Mouse (Mus musculus): ENCODE data around the gene Get4. TPM values are rescaled to one million over a fixed set of nuclear protein-coding genes. Genes with fewer than 3 reads are reported as not detected.

Get4 gene
- polyA plus RNA-seq, 1 experiment from 2014 or later: 109 TPM

- ATAC-seq (ENCODE audit: low read depth): no peak
- Histone ChIP-seq H3K4me2 (ENCODE audit: low read depth, low read length) (no peak overlapping the region), H3K9ac (replicated peaks; ENCODE audit: low read depth, low read length) (no peak overlapping the region), H3K9me3 (ENCODE audit: control insufficient read depth, low read length) (no peaks in the 10 kb centered on the region), H3K4me1 (ENCODE audit: control insufficient read depth, insufficient read depth, low read length) (no peaks in the 10 kb centered on the region), H3K4me3 (ENCODE audit: low read depth, low read length) (no peak overlapping the region), H3K27me3 (ENCODE audit: control insufficient read depth, insufficient read depth, low read length) (no peaks in the 10 kb centered on the region), H3K36me3 (ENCODE audit: control insufficient read depth, insufficient read depth, low read length) (peaks cover 8% of the 10 kb centered on the region; the same call in 1 of the 2 replicates), H3K27ac (ENCODE audit: low read depth, low read length) (no peak overlapping the region)
Observed at GRCm38 (mm10) chr5:139214298-139214697, 37.8 kb upstream of the Get4 start.

GRCm38 (mm10) chr5:139215184-139215583, 36.9 kb upstream of the Get4 start:
- no peak overlapping the region for H3K27ac ChIP-seq (ENCODE audit: low read depth, low read length)

GRCm38 (mm10) chr5:139216121-139216520, 36.0 kb upstream of the Get4 start:
- no peak for ATAC-seq (ENCODE audit: low read depth)
- Histone ChIP-seq H3K9ac (replicated peaks; ENCODE audit: low read depth, low read length) (no peak overlapping the region), H3K27me3 (ENCODE audit: control insufficient read depth, insufficient read depth, low read length) (no peaks in the 10 kb centered on the region), H3K9me3 (ENCODE audit: control insufficient read depth, low read length) (no peaks in the 10 kb centered on the region), H3K4me3 (ENCODE audit: low read depth, low read length) (no peak overlapping the region), H3K36me3 (ENCODE audit: control insufficient read depth, insufficient read depth, low read length) (peaks cover 8% of the 10 kb centered on the region; the same call in 1 of the 2 replicates), H3K4me1 (ENCODE audit: control insufficient read depth, insufficient read depth, low read length) (no peaks in the 10 kb centered on the region), H3K27ac (ENCODE audit: low read depth, low read length) (no peak overlapping the region), H3K4me2 (ENCODE audit: low read depth, low read length) (no peak overlapping the region)
- WGBS: 97% methylated on average over 2 of the region's 2 CpGs

More at GRCm38 (mm10) chr5:139215184-139215583, 36.9 kb upstream of the Get4 start:
- Histone ChIP-seq H3K36me3 (ENCODE audit: control insufficient read depth, insufficient read depth, low read length) (peaks cover 8% of the 10 kb centered on the region; the same call in 1 of the 2 replicates), H3K4me3 (ENCODE audit: low read depth, low read length) (no peak overlapping the region), H3K9me3 (ENCODE audit: control insufficient read depth, low read length) (no peaks in the 10 kb centered on the region), H3K4me1 (ENCODE audit: control insufficient read depth, insufficient read depth, low read length) (no peaks in the 10 kb centered on the region), H3K4me2 (ENCODE audit: low read depth, low read length) (no peak overlapping the region), H3K27me3 (ENCODE audit: control insufficient read depth, insufficient read depth, low read length) (no peaks in the 10 kb centered on the region), H3K9ac (replicated peaks; ENCODE audit: low read depth, low read length) (no peak overlapping the region)
- ATAC-seq (ENCODE audit: low read depth): no peak
- WGBS: 96% methylated on average over 5 of the region's 5 CpGs

- Histone ChIP-seq H3K4me1 (ENCODE audit: control insufficient read depth, insufficient read depth, low read length) (no peaks in the 10 kb centered on the region), H3K9me3 (ENCODE audit: control insufficient read depth, low read length) (no peaks in the 10 kb centered on the region), H3K27me3 (ENCODE audit: control insufficient read depth, insufficient read depth, low read length) (no peaks in the 10 kb centered on the region), H3K9ac (replicated peaks; ENCODE audit: low read depth, low read length) (no peak overlapping the region), H3K27ac (ENCODE audit: low read depth, low read length) (no peak overlapping the region), H3K36me3 (ENCODE audit: control insufficient read depth, insufficient read depth, low read length) (peaks cover 8% of the 10 kb centered on the region; the same call in 1 of the 2 replicates), H3K4me2 (ENCODE audit: low read depth, low read length) (no peak overlapping the region), H3K4me3 (ENCODE audit: low read depth, low read length) (no peak overlapping the region)
- ATAC-seq (ENCODE audit: low read depth): no peak
- WGBS: 87% methylated on average over 3 of the region's 3 CpGs
Observed at GRCm38 (mm10) chr5:139216774-139217173, 35.4 kb upstream of the Get4 start.

DNA sequence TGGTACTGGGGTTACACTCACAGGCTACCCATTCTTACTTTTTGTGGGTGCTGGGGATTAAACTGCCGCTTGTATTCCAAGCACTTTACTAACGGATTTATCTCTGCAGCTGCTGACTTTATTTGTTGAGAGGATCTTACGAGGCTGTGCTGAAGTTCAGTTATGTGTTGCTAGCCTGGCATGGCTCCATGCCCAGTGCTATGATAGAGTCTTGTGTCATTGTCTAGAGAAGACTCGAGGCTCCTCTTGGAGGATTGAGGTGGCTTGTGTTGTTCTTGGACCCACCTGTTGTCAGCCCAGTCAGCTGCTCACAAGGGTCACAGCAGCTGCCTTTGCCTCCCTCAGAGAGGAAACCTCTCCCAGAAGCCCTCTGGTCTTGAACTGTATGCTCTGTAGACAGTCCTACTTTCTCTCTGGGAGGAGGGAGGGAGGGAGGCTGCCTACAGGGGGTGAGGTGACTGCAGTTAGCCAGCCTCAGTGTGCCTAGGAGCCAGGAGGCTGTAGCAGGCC, 32.1 kb upstream of the Get4 start:
- WGBS: 82% methylated on average over 4 of the region's 4 CpGs
- ATAC-seq (ENCODE audit: low read depth): no peak

GRCm38 (mm10) chr5:139220610-139221009, 31.5 kb upstream of the Get4 start:
- Histone ChIP-seq H3K9me3 (ENCODE audit: control insufficient read depth, low read length) (no peaks in the 10 kb centered on the region), H3K27ac (ENCODE audit: low read depth, low read length) (no peak overlapping the region), H3K36me3 (ENCODE audit: control insufficient read depth, insufficient read depth, low read length) (peaks cover 28% of the 10 kb centered on the region), H3K4me3 (ENCODE audit: low read depth, low read length) (no peak overlapping the region), H3K27me3 (ENCODE audit: control insufficient read depth, insufficient read depth, low read length) (no peaks in the 10 kb centered on the region), H3K4me2 (ENCODE audit: low read depth, low read length) (no peak overlapping the region), H3K4me1 (ENCODE audit: control insufficient read depth, insufficient read depth, low read length) (no peaks in the 10 kb centered on the region), H3K9ac (replicated peaks; ENCODE audit: low read depth, low read length) (no peak overlapping the region)
- ATAC-seq (ENCODE audit: low read depth): no peak
- WGBS: 96% methylated on average over 4 of the region's 4 CpGs

More for the DNA sequence above, 32.1 kb upstream of the Get4 start:
- H3K27me3 ChIP-seq (ENCODE audit: control insufficient read depth, insufficient read depth, low read length): no peaks in the 10 kb centered on the region
- peaks cover 23% of the 10 kb centered on the region for H3K36me3 ChIP-seq (ENCODE audit: control insufficient read depth, insufficient read depth, low read length)
- no peaks in the 10 kb centered on the region for H3K4me1 ChIP-seq (ENCODE audit: control insufficient read depth, insufficient read depth, low read length)
- H3K4me3 ChIP-seq (ENCODE audit: low read depth, low read length): no peak overlapping the region
- H3K9me3 ChIP-seq (ENCODE audit: control insufficient read depth, low read length): no peaks in the 10 kb centered on the region
- H3K9ac ChIP-seq (replicated peaks; ENCODE audit: low read depth, low read length): no peak overlapping the region
- H3K4me2 ChIP-seq (ENCODE audit: low read depth, low read length): no peak overlapping the region
- H3K27ac ChIP-seq (ENCODE audit: low read depth, low read length): no peak overlapping the region

DNA sequence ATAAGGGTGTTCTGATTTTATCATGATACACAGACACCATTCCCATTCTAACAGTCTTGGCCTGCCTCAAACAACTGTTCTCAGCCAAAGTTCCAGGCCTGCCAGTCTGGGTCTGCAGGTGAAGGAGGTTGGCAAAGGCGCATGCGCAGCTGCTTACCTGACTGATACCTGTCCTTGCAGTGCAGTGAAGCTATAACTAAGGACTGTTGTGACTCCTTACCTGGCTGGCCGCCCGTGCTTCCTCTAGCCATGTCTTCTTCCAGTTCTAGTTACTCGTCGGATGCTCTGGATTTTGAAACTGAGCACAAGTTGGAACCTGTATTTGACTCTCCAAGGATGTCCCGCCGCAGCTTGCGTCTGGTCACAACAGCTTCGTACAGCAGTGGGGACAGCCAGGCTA, 28.8 kb upstream of the Get4 start:
- no peak overlapping the region for H3K9ac ChIP-seq (replicated peaks; ENCODE audit: low read depth, low read length)
- H3K36me3 ChIP-seq (ENCODE audit: control insufficient read depth, insufficient read depth, low read length): peaks cover 45% of the 10 kb centered on the region
- no peaks in the 10 kb centered on the region for H3K27me3 ChIP-seq (ENCODE audit: control insufficient read depth, insufficient read depth, low read length)
- no peak overlapping the region for H3K4me2 ChIP-seq (ENCODE audit: low read depth, low read length)
- H3K4me3 ChIP-seq (ENCODE audit: low read depth, low read length): no peak overlapping the region
- 96% methylated on average over 10 of the region's 10 CpGs for WGBS
- ATAC-seq (ENCODE audit: low read depth): no peak
- no peaks in the 10 kb centered on the region for H3K9me3 ChIP-seq (ENCODE audit: control insufficient read depth, low read length)
- no peak overlapping the region for H3K27ac ChIP-seq (ENCODE audit: low read depth, low read length)
- no peaks in the 10 kb centered on the region for H3K4me1 ChIP-seq (ENCODE audit: control insufficient read depth, insufficient read depth, low read length)

DNA sequence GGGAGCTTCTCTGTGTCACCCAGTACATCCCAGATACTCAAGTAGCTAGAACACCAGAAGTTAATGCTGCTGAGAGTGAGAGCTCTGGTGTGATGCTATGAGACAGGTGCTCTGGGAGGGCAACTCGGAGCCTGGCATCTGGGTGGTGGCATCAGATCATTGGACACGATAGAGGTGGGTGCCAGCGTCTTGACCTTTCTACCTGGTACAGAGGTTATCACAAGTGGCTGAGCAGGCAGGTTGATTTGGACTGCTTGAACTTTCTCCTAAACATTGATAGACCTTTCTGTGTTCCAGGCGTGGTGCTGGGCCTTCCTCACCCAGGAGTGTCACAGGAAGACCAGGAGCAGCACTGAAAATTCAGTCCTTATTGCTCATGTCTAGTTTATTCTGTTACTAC, 24.9 kb upstream of the Get4 start:
- no peak overlapping the region for H3K27ac ChIP-seq (ENCODE audit: low read depth, low read length)
- no peak overlapping the region for H3K9ac ChIP-seq (replicated peaks; ENCODE audit: low read depth, low read length)
- no peaks in the 10 kb centered on the region for H3K4me1 ChIP-seq (ENCODE audit: control insufficient read depth, insufficient read depth, low read length)
- no peaks in the 10 kb centered on the region for H3K9me3 ChIP-seq (ENCODE audit: control insufficient read depth, low read length)
- no peak overlapping the region for H3K4me3 ChIP-seq (ENCODE audit: low read depth, low read length)
- no peak overlapping the region for H3K4me2 ChIP-seq (ENCODE audit: low read depth, low read length)
- H3K27me3 ChIP-seq (ENCODE audit: control insufficient read depth, insufficient read depth, low read length): no peaks in the 10 kb centered on the region
- 93% methylated on average over 4 of the region's 4 CpGs for WGBS
- no peak for ATAC-seq (ENCODE audit: low read depth)
- H3K36me3 ChIP-seq (ENCODE audit: control insufficient read depth, insufficient read depth, low read length): peaks cover 64% of the 10 kb centered on the region

DNA sequence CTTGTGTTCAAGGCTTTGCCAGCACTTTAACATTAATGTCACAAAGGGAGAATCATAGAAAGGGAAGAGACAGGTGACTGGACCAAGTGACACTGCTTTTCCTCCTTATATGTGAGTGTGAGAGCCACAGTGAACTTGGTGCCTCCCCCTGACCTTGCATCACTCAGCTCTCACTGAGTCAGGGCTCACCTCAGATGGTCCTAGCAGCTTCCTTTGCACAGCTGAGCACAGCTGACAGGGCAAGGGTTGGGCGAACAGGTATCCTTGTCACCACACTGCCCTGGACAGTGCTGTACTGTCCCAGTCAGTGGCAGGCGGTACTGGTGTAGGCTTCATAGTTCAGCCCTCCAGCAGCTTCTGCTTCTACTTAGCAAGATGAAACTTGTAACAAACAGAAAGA, 24.5 kb upstream of the Get4 start:
- ATAC-seq (ENCODE audit: low read depth): no peak
- H3K36me3 ChIP-seq (ENCODE audit: control insufficient read depth, insufficient read depth, low read length): peaks cover 64% of the 10 kb centered on the region
- no peak overlapping the region for H3K4me3 ChIP-seq (ENCODE audit: low read depth, low read length)
- no peaks in the 10 kb centered on the region for H3K9me3 ChIP-seq (ENCODE audit: control insufficient read depth, low read length)
- no peak overlapping the region for H3K27ac ChIP-seq (ENCODE audit: low read depth, low read length)
- H3K4me2 ChIP-seq (ENCODE audit: low read depth, low read length): no peak overlapping the region
- no peaks in the 10 kb centered on the region for H3K4me1 ChIP-seq (ENCODE audit: control insufficient read depth, insufficient read depth, low read length)
- H3K27me3 ChIP-seq (ENCODE audit: control insufficient read depth, insufficient read depth, low read length): no peaks in the 10 kb centered on the region
- H3K9ac ChIP-seq (replicated peaks; ENCODE audit: low read depth, low read length): no peak overlapping the region
- WGBS: 93% methylated on average over 2 of the region's 2 CpGs
